Mouse (Mus musculus): Measurements from ENCODE around the gene Spryd4.
"Not testable (repeated sequence)": the region's sequence is repeated elsewhere in the genome, so short reads cannot be mapped to it uniquely, and the experiment has no call there.

GRCm38 (mm10) chr10:128214112-128214511 is 2.5 kb upstream of the Spryd4 start:
- not testable (repeated sequence) for TF ChIP-seq CTCF (IDR thresholded peaks at IDR 0.05; ENCODE audit: extremely low read depth, insufficient read depth, insufficient read length, insufficient replicate concordance); POLR2A (IDR thresholded peaks at IDR 0.05; ENCODE audit: low read depth, low read length)

All from spleen, adult 2 months (tissue).